Mouse (Mus musculus) hindbrain, embryonic 11.5 days (tissue): ENCODE measurements around the gene Lin7b. TPM values are rescaled to one million over a fixed set of nuclear protein-coding genes. Genes with fewer than 3 reads are reported as not detected.
"Not testable (repeated sequence)": the region's sequence is repeated elsewhere in the genome, so short reads cannot be mapped to it uniquely, and the experiment has no call there.

Source experiments
- ATAC-seq: fragments of 200-750 bp; cut with Nextera tagmentation; 2 replicates; pipeline ENCODE4 v1.8.0; 2017; ENCODE audit warnings: mild to moderate bottlenecking, moderate TSS enrichment, moderate library complexity; ENCODE audit not compliant: low FRiP score
- DNase-seq: peaks from one replicate; pipeline ENCODE4 v3.0.0-alpha.2; 2015; ENCODE audit warnings: low spot score
- H3K27ac ChIP-seq: fragments of 300-500 bp; sonication (generic); 2 replicates; pipeline ENCODE4 v1.5.1; 2014; ENCODE audit warnings: mild to moderate bottlenecking, low read depth, low read length
- H3K27me3 ChIP-seq: fragments of 300-500 bp; sonication (generic); 2 replicates; pipeline ENCODE4 v1.6.1; 2014; ENCODE audit warnings: mild to moderate bottlenecking, low read length, moderate library complexity, mixed read lengths; ENCODE audit not compliant: control insufficient read depth, insufficient read depth
- H3K36me3 ChIP-seq: fragments of 300-500 bp; sonication (generic); 2 replicates; pipeline ENCODE4 v1.6.1; 2014; ENCODE audit warnings: mild to moderate bottlenecking, low read length, moderate library complexity, mixed read lengths; ENCODE audit not compliant: control insufficient read depth, insufficient read depth
- H3K4me1 ChIP-seq: fragments of 300-500 bp; sonication (generic); replicated peaks from 2 replicates; pipeline ENCODE4 v1.6.1; 2014; ENCODE audit warnings: low read length, mixed read lengths; ENCODE audit not compliant: control insufficient read depth, insufficient read depth
- H3K4me2 ChIP-seq: fragments of 300-500 bp; sonication (generic); replicated peaks from 2 replicates; pipeline ENCODE4 v1.6.1; 2014; ENCODE audit warnings: mild to moderate bottlenecking, low read depth, low read length
- H3K4me3 ChIP-seq: fragments of 300-500 bp; sonication (generic); 2 replicates; pipeline ENCODE4 v1.5.1; 2014; ENCODE audit warnings: low read depth, low read length
- H3K9ac ChIP-seq: fragments of 300-500 bp; sonication (generic); 2 replicates; pipeline ENCODE4 v1.6.1; 2014; ENCODE audit warnings: low read depth, low read length
- H3K9me3 ChIP-seq: fragments of 300-500 bp; sonication (generic); 2 replicates; pipeline ENCODE4 v1.6.1; 2016; ENCODE audit warnings: low read length; ENCODE audit not compliant: control insufficient read depth
- WGBS: fragments of 180-500 bp; shearing (Covaris S2); extraction: QIAGEN DNeasy Blood & Tissue Kit; methylation state at CpG from one replicate; pipeline ENCODE4 v1.1.7; 2014; 5-methylcytosine and 5-hydroxymethylcytosine counted together
- polyA plus RNA-seq: library from polyadenylated mRNA; unstranded; fragments of >200 nt; fragmentation: Nextera tagmentation; extraction: Ambion mirVana; gene quantifications from 2 replicates; pipeline ENCODE4 v1.2.1, GENCODE M21; 2014

The Lin7b gene
- polyA plus RNA-seq, 1 experiment from 2014 or later, result 1.7 TPM

DNA sequence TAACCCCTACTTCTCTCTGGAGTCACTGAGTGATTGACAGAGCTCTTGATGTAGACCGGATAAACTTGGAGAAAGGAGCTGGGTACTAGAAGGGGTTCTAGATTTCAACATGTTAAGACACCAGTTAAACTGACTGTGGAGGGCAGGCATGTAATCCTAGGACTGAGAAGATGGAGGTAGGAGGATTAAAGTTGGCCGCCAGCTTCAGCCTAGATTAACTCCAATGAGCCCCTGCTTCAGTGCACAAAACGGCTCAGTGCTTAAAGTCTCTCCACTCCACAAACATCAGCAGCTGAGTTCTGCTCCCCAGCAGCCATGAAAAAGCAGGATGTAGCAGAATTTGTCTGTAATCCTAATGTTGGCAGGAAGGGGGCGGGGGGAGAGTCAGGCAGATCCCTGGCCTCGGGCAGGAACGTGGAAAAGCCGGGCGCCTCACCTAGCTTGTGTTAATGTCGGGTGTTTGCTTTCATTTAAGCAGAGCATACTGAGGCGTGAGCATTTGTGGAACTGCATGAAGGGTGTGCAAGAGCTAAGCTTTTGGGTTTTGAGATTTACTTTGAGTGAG is 31.2 kb upstream of the Lin7b start:
- 82% methylated on average over 10 of the region's 10 CpGs for WGBS
- Histone ChIP-seq H3K27me3 (peaks cover 16% of the 10 kb centered on the region), H3K9me3 (no peaks in the 10 kb centered on the region), H3K36me3 (no peaks in the 10 kb centered on the region), H3K27ac (no peak overlapping the region), H3K4me3 (no peak overlapping the region), H3K4me2 (no peak overlapping the region), H3K4me1 (no peaks in the 10 kb centered on the region; the same call in none of the 2 replicates), H3K9ac (no peak overlapping the region)
- ATAC-seq, result no peak
- no peak for DNase-seq

DNA sequence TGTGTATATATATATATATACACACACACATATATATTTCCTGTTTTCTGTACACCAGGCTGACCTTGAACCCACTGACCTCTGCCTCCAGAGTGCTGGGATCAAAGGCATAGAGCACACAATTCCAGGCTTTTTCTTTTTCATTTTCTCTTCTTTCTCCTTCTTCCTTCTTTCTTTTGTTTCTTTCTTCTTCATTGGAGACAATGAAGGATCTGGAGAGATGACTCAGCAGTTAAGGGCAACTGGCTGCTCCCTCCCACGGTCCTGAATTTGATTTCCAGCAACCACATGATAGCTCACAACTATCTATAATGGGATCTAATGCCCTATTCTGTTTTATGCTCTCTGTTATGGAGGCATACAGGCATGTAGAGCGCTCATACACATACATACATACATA is 26.4 kb upstream of the Lin7b start:
- no peaks in the 10 kb centered on the region for H3K27me3 ChIP-seq
- no peak overlapping the region for H3K4me2 ChIP-seq
- H3K4me3 ChIP-seq, result no peak overlapping the region
- H3K4me1 ChIP-seq, result 0 out of 2 replicates have a peak, but pooled peaks cover 3% of the 10 kb centered on the region
- H3K27ac ChIP-seq, result no peak overlapping the region
- no peaks in the 10 kb centered on the region for H3K36me3 ChIP-seq
- ATAC-seq (no peak), DNase-seq (no peak)
- WGBS, result 64% methylated on average over 2 of the region's 2 CpGs
- H3K9ac ChIP-seq, result no peak overlapping the region
- H3K9me3 ChIP-seq, result no peaks in the 10 kb centered on the region

DNA sequence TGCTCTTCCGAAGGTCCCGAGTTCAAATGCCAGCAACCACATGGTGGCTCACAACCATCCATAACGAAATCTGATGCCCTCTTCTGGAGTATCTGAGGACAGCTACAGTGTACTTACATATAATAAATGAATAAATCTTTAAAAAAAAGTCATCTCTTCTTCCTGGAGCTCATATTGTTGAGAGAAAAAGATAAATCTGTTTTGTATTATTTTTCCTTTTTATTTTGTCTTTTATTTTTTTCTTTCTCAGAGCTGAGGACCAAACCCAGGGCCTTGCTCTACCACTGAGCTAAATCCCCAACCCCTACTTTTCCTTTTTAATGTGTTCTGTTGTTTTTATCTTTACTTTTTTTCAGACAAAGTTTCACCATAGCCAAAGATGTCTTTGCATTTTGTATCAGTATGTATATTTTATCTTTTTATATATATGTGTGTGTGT is 26.0 kb upstream of the Lin7b start:
- peak; percentile 49; the same call in 1 of the 2 replicates for ATAC-seq
- H3K27ac ChIP-seq, H3K36me3 ChIP-seq, DNase-seq, H3K9ac ChIP-seq, H3K9me3 ChIP-seq, H3K4me1 ChIP-seq, H3K27me3 ChIP-seq: not testable (repeated sequence)
- WGBS, result 5% methylated on average over 3 of the region's 3 CpGs
- H3K4me3 ChIP-seq, result peak overlapping the region; percentile 89
- H3K4me2 ChIP-seq, result peak overlapping the region; percentile 50

DNA sequence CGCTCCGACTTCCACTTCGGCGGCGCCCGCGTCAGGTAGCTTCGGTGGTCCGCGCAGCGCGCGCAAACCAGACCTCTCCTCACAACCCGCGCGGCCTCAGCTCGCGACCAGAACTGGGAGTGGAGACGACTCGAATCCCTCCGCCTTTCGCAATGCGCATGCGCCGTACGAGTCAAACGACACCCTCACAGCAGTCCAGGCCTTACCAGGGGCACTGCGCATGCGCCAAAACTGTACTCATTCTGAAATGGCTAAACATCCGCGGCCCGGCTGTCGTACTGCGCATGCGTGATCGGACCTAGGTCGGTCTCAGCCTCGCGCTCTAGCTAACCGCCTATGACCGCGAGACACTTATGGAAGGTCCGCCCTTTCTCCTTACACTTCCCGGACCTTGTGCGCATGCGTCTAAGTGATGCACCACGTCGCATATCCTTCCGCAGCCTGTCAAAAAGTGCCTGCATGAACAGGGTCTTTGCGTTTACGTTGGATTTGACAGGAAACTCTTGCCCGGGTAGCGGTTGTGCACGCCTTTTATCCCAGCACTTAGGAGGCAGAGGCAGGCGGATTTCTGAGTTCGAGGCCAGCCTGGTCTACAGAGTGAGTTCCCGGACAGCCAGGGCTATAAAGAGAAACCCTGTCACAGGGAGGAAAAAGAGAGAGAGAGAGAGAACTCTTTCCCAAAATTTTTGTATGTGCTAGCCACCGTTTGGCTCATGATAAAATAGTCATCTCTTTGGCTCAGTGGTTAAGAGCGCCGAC is 25.4 kb upstream of the Lin7b start, which contains the start of gene Snrnp70:
Gene Snrnp70, minus strand, starts transcription at position 165 of the 759 bp plus-strand sequence.
- Histone ChIP-seq H3K9me3 (no peaks in the 10 kb centered on the region), H3K36me3 (peaks cover 1% of the 10 kb centered on the region; the same call in 1 of the 2 replicates), H3K4me2 (peak within 1 kb of the TSS; percentile 94), H3K4me3 (peak within 1 kb of the TSS; percentile 89), H3K9ac (peak within 1 kb of the TSS; percentile 93), H3K27me3 (no peaks in the 10 kb centered on the region), H3K4me1 (0 out of 2 replicates have a peak, but pooled peaks cover 3% of the 10 kb centered on the region), H3K27ac (peak within 1 kb of the TSS; percentile 99)
- WGBS, result under 1% methylated on average over 60 of the region's 60 CpGs
- peak; percentile 100 for DNase-seq
- ATAC-seq, result peak; percentile 97

DNA sequence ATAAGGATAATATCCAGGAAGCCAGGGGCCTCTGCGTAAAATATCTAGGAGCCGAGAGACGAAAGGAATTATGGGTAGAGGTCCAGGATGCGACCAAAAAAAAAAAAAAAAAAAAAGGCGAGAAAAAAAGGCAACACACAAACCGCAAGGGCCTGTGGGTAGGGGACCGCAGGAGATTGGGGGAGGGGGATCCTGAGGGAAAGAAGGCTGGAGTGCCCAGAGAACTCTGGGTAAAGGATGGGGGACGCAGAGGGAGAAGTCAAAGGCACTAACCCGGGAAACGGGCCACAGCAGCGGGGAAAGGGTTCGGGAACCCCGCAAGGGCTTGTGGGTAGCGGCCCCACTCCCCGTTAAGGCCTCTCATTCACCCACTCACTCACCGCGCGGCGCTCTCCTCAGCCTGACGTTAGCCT is 24.8 kb upstream of the Lin7b start:
- Histone ChIP-seq H3K27ac (peak overlapping the region; percentile 99), H3K9me3 (no peaks in the 10 kb centered on the region), H3K4me3 (peak overlapping the region; percentile 89), H3K4me1 (0 out of 2 replicates have a peak, but pooled peaks cover 3% of the 10 kb centered on the region), H3K4me2 (peak overlapping the region; percentile 94), H3K27me3 (no peaks in the 10 kb centered on the region), H3K36me3 (peaks cover 3% of the 10 kb centered on the region; the same call in 1 of the 2 replicates), H3K9ac (peak overlapping the region; percentile 93)
- ATAC-seq (peak; percentile 82), DNase-seq (peak; percentile 87)
- WGBS, result under 1% methylated on average over 19 of the region's 20 CpGs

DNA sequence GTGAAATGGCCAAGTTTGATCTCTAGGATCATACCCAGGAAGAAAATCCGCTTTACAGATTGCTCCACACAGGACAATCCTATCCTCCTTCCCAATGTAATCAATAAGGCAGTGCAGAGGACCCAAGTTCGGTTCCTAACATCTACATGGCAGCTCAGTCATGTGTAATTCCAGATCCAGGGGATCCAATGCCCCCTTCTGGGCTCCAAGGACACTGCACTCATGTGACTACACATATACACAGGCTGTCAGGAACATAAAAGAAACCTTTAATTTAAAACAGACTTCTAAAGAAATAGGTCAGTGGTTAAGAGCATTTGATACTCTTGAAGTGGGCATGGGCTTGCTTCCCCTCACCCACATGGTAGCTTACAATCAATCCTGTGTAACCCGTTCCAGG is 15.7 kb upstream of the Lin7b start:
- no peak overlapping the region for H3K4me2 ChIP-seq
- ATAC-seq (no peak), DNase-seq (peak; percentile 33)
- H3K4me3 ChIP-seq, result no peak overlapping the region
- H3K9ac ChIP-seq, result no peak overlapping the region
- no peaks in the 10 kb centered on the region for H3K27me3 ChIP-seq
- no peaks in the 10 kb centered on the region for H3K9me3 ChIP-seq
- 87% methylated on average over 3 of the region's 3 CpGs for WGBS
- peaks cover 37% of the 10 kb centered on the region for H3K36me3 ChIP-seq
- no peak overlapping the region for H3K27ac ChIP-seq
- H3K4me1 ChIP-seq, result no peaks in the 10 kb centered on the region

DNA sequence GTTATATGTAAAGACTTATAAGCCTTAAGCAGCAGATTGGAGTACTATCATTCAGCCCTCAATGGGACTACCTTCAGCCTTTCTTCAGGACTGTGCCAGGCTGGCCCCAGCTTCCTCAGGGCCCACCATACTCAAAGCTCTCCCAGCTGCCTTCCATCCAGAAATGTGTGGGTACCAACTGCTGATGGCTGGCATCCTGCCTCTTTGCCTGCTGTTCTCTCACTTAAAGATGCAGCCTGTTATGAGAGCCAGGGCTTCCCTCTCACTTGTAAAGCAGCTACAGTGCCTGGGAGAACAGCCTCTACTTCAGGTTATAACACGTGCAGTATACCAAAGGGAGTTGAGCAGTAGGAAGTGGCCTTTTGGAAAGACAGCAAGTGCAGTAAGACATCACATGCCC is 5.7 kb upstream of the Lin7b start:
- H3K4me1 ChIP-seq, result no peaks in the 10 kb centered on the region
- no peak for DNase-seq
- peaks cover 25% of the 10 kb centered on the region for H3K36me3 ChIP-seq
- 89% methylated on average over 1 of the region's 1 CpGs for WGBS
- no peaks in the 10 kb centered on the region for H3K9me3 ChIP-seq
- H3K9ac ChIP-seq, result no peak overlapping the region
- no peaks in the 10 kb centered on the region for H3K27me3 ChIP-seq
- no peak overlapping the region for H3K4me3 ChIP-seq
- no peak for ATAC-seq
- no peak overlapping the region for H3K27ac ChIP-seq
- no peak overlapping the region for H3K4me2 ChIP-seq

DNA sequence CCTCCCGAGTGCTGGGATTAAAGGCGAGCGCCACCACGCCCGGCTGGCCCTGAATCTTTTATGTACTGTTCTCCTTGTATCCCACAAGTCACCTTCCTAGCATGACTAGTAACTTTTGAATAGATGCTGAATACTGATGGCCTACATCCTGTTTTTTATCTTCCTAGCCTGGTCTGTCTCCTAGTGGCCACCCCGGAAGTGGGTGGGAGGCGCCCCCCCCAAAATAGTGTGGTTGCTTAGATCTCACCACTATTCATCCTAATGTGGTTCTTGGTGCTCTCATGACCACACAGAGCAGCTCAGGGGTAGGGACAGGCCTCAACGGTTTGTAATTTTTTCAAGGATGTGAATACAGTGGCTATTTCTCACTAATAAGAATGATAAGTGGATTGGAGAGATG is 4.2 kb upstream of the Lin7b start:
- Histone ChIP-seq H3K9ac (no peak overlapping the region), H3K4me1 (0 out of 2 replicates have a peak, but pooled peaks cover 6% of the 10 kb centered on the region), H3K4me3 (no peak overlapping the region), H3K27ac (no peak overlapping the region), H3K9me3 (no peaks in the 10 kb centered on the region), H3K4me2 (no peak overlapping the region), H3K27me3 (peaks cover 4% of the 10 kb centered on the region), H3K36me3 (peaks cover 19% of the 10 kb centered on the region)
- no peak for ATAC-seq
- 92% methylated on average over 8 of the region's 8 CpGs for WGBS
- no peak for DNase-seq
